Mouse (Mus musculus): Measurements from ENCODE around the gene Mipep. TPM values are rescaled to one million over a fixed set of nuclear protein-coding genes. Genes with fewer than 3 reads are reported as not detected.

Gene Mipep
- polyA plus RNA-seq, 1 experiment from 2014 or later: 21.4 TPM

- Histone ChIP-seq H3K9me3 (replicated peaks) (no peaks in the 10 kb centered on the region), H3K4me3 (no peak overlapping the region), H3K27ac (no peak overlapping the region), H3K9ac (no peak overlapping the region), H3K27me3 (no peaks in the 10 kb centered on the region), H3K4me1 (peaks cover 14% of the 10 kb centered on the region), H3K36me3 (peaks cover 44% of the 10 kb centered on the region), H3K4me2 (replicated peaks) (no peak overlapping the region)
- ATAC-seq (ENCODE audit: low FRiP score): no peak
- 90% methylated on average over 6 of the region's 6 CpGs for WGBS
These were observed 39.2 kb upstream of the Mipep start for GRCm38 (mm10) chr14:60745201-60745600.

- Histone ChIP-seq H3K4me3 (no peak overlapping the region), H3K9me3 (replicated peaks) (no peaks in the 10 kb centered on the region), H3K4me1 (peaks cover 6% of the 10 kb centered on the region), H3K27me3 (no peaks in the 10 kb centered on the region), H3K27ac (no peak overlapping the region), H3K36me3 (peaks cover 53% of the 10 kb centered on the region), H3K9ac (no peak overlapping the region), H3K4me2 (replicated peaks) (no peak overlapping the region)
- no peak for ATAC-seq (ENCODE audit: low FRiP score)
- WGBS: 97% methylated on average over 10 of the region's 10 CpGs
These were observed 38.2 kb upstream of the Mipep start for GRCm38 (mm10) chr14:60746141-60746540.

- Histone ChIP-seq H3K4me3 (no peak overlapping the region), H3K27me3 (no peaks in the 10 kb centered on the region), H3K4me2 (replicated peaks) (no peak overlapping the region), H3K4me1 (no peaks in the 10 kb centered on the region; the same call in 1 of the 2 replicates), H3K9me3 (replicated peaks) (no peaks in the 10 kb centered on the region), H3K36me3 (peaks cover 63% of the 10 kb centered on the region), H3K27ac (no peak overlapping the region), H3K9ac (no peak overlapping the region)
- 91% methylated on average over 21 of the region's 21 CpGs for WGBS
- ATAC-seq (ENCODE audit: low FRiP score): no peak
These were observed 37.1 kb upstream of the Mipep start for GRCm38 (mm10) chr14:60747154-60747870.

- peaks cover 74% of the 10 kb centered on the region for H3K36me3 ChIP-seq
- WGBS: 87% methylated on average over 12 of the region's 12 CpGs
- no peak for ATAC-seq (ENCODE audit: low FRiP score)
These were observed 34.5 kb upstream of the Mipep start for GRCm38 (mm10) chr14:60749880-60750279.

GRCm38 (mm10) chr14:60751581-60751980 is 32.8 kb upstream of the Mipep start:
- H3K4me3 ChIP-seq: no peak overlapping the region
- no peaks in the 10 kb centered on the region for H3K27me3 ChIP-seq
- ATAC-seq (ENCODE audit: low FRiP score): no peak
- H3K27ac ChIP-seq: no peak overlapping the region
- no peaks in the 10 kb centered on the region for H3K4me1 ChIP-seq
- H3K9me3 ChIP-seq (replicated peaks): no peaks in the 10 kb centered on the region
- 95% methylated on average over 16 of the region's 16 CpGs for WGBS
- H3K36me3 ChIP-seq: peaks cover 74% of the 10 kb centered on the region
- H3K4me2 ChIP-seq (replicated peaks): no peak overlapping the region
- H3K9ac ChIP-seq: no peak overlapping the region

More at GRCm38 (mm10) chr14:60749880-60750279, 34.5 kb upstream of the Mipep start:
- H3K4me1 ChIP-seq: no peaks in the 10 kb centered on the region
- no peaks in the 10 kb centered on the region for H3K9me3 ChIP-seq (replicated peaks)
- H3K27ac ChIP-seq: no peak overlapping the region
- no peak overlapping the region for H3K9ac ChIP-seq
- no peaks in the 10 kb centered on the region for H3K27me3 ChIP-seq
- H3K4me2 ChIP-seq (replicated peaks): no peak overlapping the region
- no peak overlapping the region for H3K4me3 ChIP-seq

- Histone ChIP-seq H3K4me3 (no peak overlapping the region), H3K36me3 (peaks cover 73% of the 10 kb centered on the region), H3K9ac (no peak overlapping the region), H3K27me3 (no peaks in the 10 kb centered on the region), H3K4me1 (no peaks in the 10 kb centered on the region), H3K9me3 (replicated peaks) (no peaks in the 10 kb centered on the region), H3K4me2 (replicated peaks) (no peak overlapping the region), H3K27ac (peak overlapping the region; percentile 45)
- 64% methylated on average over 14 of the region's 14 CpGs for WGBS
- ATAC-seq (ENCODE audit: low FRiP score): 0 out of 2 replicates have a peak, but pooled peaks have one; percentile 68
These were observed 31.2 kb upstream of the Mipep start for GRCm38 (mm10) chr14:60752892-60753800.

GRCm38 (mm10) chr14:60753801-60754126 is 30.6 kb upstream of the Mipep start:
- ATAC-seq (ENCODE audit: low FRiP score): no peak
- no peaks in the 10 kb centered on the region for H3K27me3 ChIP-seq
- no peak overlapping the region for H3K27ac ChIP-seq
- H3K4me1 ChIP-seq: no peaks in the 10 kb centered on the region
- H3K36me3 ChIP-seq: peaks cover 75% of the 10 kb centered on the region
- H3K4me2 ChIP-seq (replicated peaks): no peak overlapping the region
- H3K9me3 ChIP-seq (replicated peaks): no peaks in the 10 kb centered on the region
- WGBS: 81% methylated on average over 10 of the region's 10 CpGs
- no peak overlapping the region for H3K4me3 ChIP-seq
- no peak overlapping the region for H3K9ac ChIP-seq

GRCm38 (mm10) chr14:60754656-60755055 is 29.7 kb upstream of the Mipep start:
- no peak overlapping the region for H3K27ac ChIP-seq
- 95% methylated on average over 5 of the region's 5 CpGs for WGBS
- ATAC-seq (ENCODE audit: low FRiP score): no peak
- no peak overlapping the region for H3K4me3 ChIP-seq
- no peaks in the 10 kb centered on the region for H3K9me3 ChIP-seq (replicated peaks)
- H3K9ac ChIP-seq: no peak overlapping the region
- H3K4me1 ChIP-seq: no peaks in the 10 kb centered on the region
- H3K4me2 ChIP-seq (replicated peaks): no peak overlapping the region
- no peaks in the 10 kb centered on the region for H3K27me3 ChIP-seq
- H3K36me3 ChIP-seq: peaks cover 77% of the 10 kb centered on the region

- H3K36me3 ChIP-seq: peaks cover 76% of the 10 kb centered on the region
- H3K4me3 ChIP-seq: no peak overlapping the region
- H3K9ac ChIP-seq: no peak overlapping the region
- H3K27me3 ChIP-seq: no peaks in the 10 kb centered on the region
- no peaks in the 10 kb centered on the region for H3K4me1 ChIP-seq
- no peak overlapping the region for H3K4me2 ChIP-seq (replicated peaks)
- H3K9me3 ChIP-seq (replicated peaks): no peaks in the 10 kb centered on the region
- ATAC-seq (ENCODE audit: low FRiP score): no peak
- no peak overlapping the region for H3K27ac ChIP-seq
- WGBS: 94% methylated on average over 15 of the region's 15 CpGs
These were observed 28.1 kb upstream of the Mipep start for GRCm38 (mm10) chr14:60756271-60756670.

- H3K9me3 ChIP-seq (replicated peaks): no peaks in the 10 kb centered on the region
- H3K4me2 ChIP-seq (replicated peaks): no peak overlapping the region
- H3K36me3 ChIP-seq: peaks cover 78% of the 10 kb centered on the region
- no peaks in the 10 kb centered on the region for H3K27me3 ChIP-seq
- no peak for ATAC-seq (ENCODE audit: low FRiP score)
- no peak overlapping the region for H3K27ac ChIP-seq
- no peak overlapping the region for H3K9ac ChIP-seq
- no peaks in the 10 kb centered on the region for H3K4me1 ChIP-seq
- 99% methylated on average over 8 of the region's 8 CpGs for WGBS
- H3K4me3 ChIP-seq: no peak overlapping the region
These were observed 27.1 kb upstream of the Mipep start for GRCm38 (mm10) chr14:60757265-60757664.

GRCm38 (mm10) chr14:60757722-60758121 is 26.7 kb upstream of the Mipep start:
- WGBS: 97% methylated on average over 7 of the region's 7 CpGs
- H3K9ac ChIP-seq: no peak overlapping the region
- H3K4me2 ChIP-seq (replicated peaks): no peak overlapping the region
- no peak for ATAC-seq (ENCODE audit: low FRiP score)
- no peak overlapping the region for H3K27ac ChIP-seq
- no peaks in the 10 kb centered on the region for H3K4me1 ChIP-seq
- H3K27me3 ChIP-seq: no peaks in the 10 kb centered on the region
- no peaks in the 10 kb centered on the region for H3K9me3 ChIP-seq (replicated peaks)
- H3K4me3 ChIP-seq: no peak overlapping the region
- H3K36me3 ChIP-seq: peaks cover 79% of the 10 kb centered on the region

- H3K4me3 ChIP-seq: no peak overlapping the region
- peaks cover 75% of the 10 kb centered on the region for H3K36me3 ChIP-seq
- H3K27ac ChIP-seq: no peak overlapping the region
- no peak overlapping the region for H3K9ac ChIP-seq
- no peaks in the 10 kb centered on the region for H3K4me1 ChIP-seq
- no peak overlapping the region for H3K4me2 ChIP-seq (replicated peaks)
- H3K9me3 ChIP-seq (replicated peaks): no peaks in the 10 kb centered on the region
- 97% methylated on average over 8 of the region's 8 CpGs for WGBS
- ATAC-seq (ENCODE audit: low FRiP score): no peak
- no peaks in the 10 kb centered on the region for H3K27me3 ChIP-seq
These were observed 25.3 kb upstream of the Mipep start for GRCm38 (mm10) chr14:60759097-60759496.
